Mouse (Mus musculus): ENCODE data around the gene Ccdc117.

- TF ChIP-seq CTCF (IDR thresholded peaks at IDR 0.05; ENCODE audit: low read depth, low read length) (no peak), POLR2A (IDR thresholded peaks at IDR 0.05; ENCODE audit: insufficient read depth, low read length) (no peak)
Measured at GRCm38 (mm10) chr11:5512099-5512725, 29.8 kb downstream of the Ccdc117 start.
